Mouse (Mus musculus) liver, embryonic 14.5 days (tissue): ENCODE data around the gene Zbtb7a. TPM values are rescaled to one million over a fixed set of nuclear protein-coding genes. Genes with fewer than 3 reads are reported as not detected.

Experiments used
- ATAC-seq: fragments of 200-750 bp; cut with Nextera tagmentation; 2 replicates; pipeline ENCODE4 v1.8.0; 2017; ENCODE audit warnings: moderate number of reproducible peaks, mild to moderate bottlenecking, moderate library complexity; ENCODE audit not compliant: insufficient read depth
- DNase-seq, 3 experiments: peaks; one replicate each; pipeline ENCODE4 v3.0.0-alpha.2; 2012 to 2013; ENCODE audit warnings: low read depth in 3 of 3, low spot score in 3 of 3
- H3K27ac ChIP-seq: fragments of 300-500 bp; sonication (generic); 2 replicates; pipeline ENCODE4 v1.5.1; 2014; ENCODE audit warnings: moderate library complexity, mild to moderate bottlenecking, control low read depth, inconsistent platforms
- H3K27me3 ChIP-seq: fragments of 300-500 bp; sonication (generic); 2 replicates; pipeline ENCODE4 v1.6.1; 2014; ENCODE audit warnings: mild to moderate bottlenecking, low read length, moderate library complexity; ENCODE audit not compliant: control insufficient read depth, insufficient read depth
- H3K36me3 ChIP-seq: fragments of 300-500 bp; sonication (generic); replicated peaks from 2 replicates; pipeline ENCODE4 v1.6.1; 2014; ENCODE audit warnings: low read depth; ENCODE audit not compliant: control insufficient read depth, insufficient read depth
- H3K4me1 ChIP-seq, 2 experiments: fragments of 200-500 bp in 1 of 2; fragments of 300-500 bp in 1 of 2; sonication (generic) in 1 of 2; replicated peaks; 2 replicates each; pipeline ENCODE4 v1.6.1; 2012 to 2014; ENCODE audit warnings: antibody characterized with exemption in 1 of 2, inconsistent platforms in 1 of 2, low read length in 1 of 2; ENCODE audit not compliant: control insufficient read depth in 2 of 2, insufficient read depth in 2 of 2
- H3K4me2 ChIP-seq: fragments of 300-500 bp; sonication (generic); 2 replicates; pipeline ENCODE4 v1.6.1; 2014; ENCODE audit warnings: low read depth, mild to moderate bottlenecking, control low read depth, moderate library complexity
- H3K4me3 ChIP-seq, 2 experiments: fragments of 200-500 bp in 1 of 2; fragments of 300-500 bp in 1 of 2; sonication (generic) in 1 of 2; 2 replicates each; pipeline ENCODE4 v1.5.1; 2012 to 2014; ENCODE audit warnings: low read depth in 2 of 2, low read length in 2 of 2, mild to moderate bottlenecking in 2 of 2, control low read depth in 1 of 2, inconsistent platforms in 1 of 2, moderate library complexity in 1 of 2; ENCODE audit not compliant: insufficient read depth in 1 of 2
- H3K9ac ChIP-seq: fragments of 300-500 bp; sonication (generic); replicated peaks from 2 replicates; pipeline ENCODE4 v1.6.1; 2014; ENCODE audit warnings: mild to moderate bottlenecking, control low read depth, moderate library complexity
- H3K9me3 ChIP-seq: fragments of 300-500 bp; sonication (generic); 2 replicates; pipeline ENCODE4 v1.6.1; 2016; ENCODE audit warnings: low read length, mixed read lengths; ENCODE audit not compliant: control insufficient read depth
- CTCF ChIP-seq: IDR thresholded peaks from 2 replicates; pipeline ENCODE4 v1.5.1; 2016; ENCODE audit warnings: antibody characterized with exemption, low read depth, control low read depth
- EP300 ChIP-seq: IDR thresholded peaks from 2 replicates; pipeline ENCODE4 v1.6.1; 2016; ENCODE audit warnings: antibody characterized with exemption, low read depth
- WGBS: fragments of 180-500 bp; shearing (Covaris S2); extraction: QIAGEN DNeasy Blood & Tissue Kit; methylation state at CpG from one replicate; pipeline ENCODE4 v1.1.7; 2014; ENCODE audit not compliant: insufficient replicate concordance; 5-methylcytosine and 5-hydroxymethylcytosine counted together
- polyA plus RNA-seq, 2 experiments: library from polyadenylated mRNA; depleted of rRNA in 1 of 2; stranded (reverse) in 1 of 2; unstranded in 1 of 2; fragments of >200 nt; fragmentation: Nextera tagmentation in 1 of 2; extraction: Ambion mirVana in 1 of 2; gene quantifications; 2 replicates each; pipeline versions ENCODE4 v1.2.1 to v1.2.3; 2012 to 2014

Zbtb7a gene
- polyA plus RNA-seq (2012; rRNA removed) (15.2 and 16.3 TPM in 2 replicates), polyA plus RNA-seq (2014; fragmentation: Nextera tagmentation; extraction: Ambion mirVana) (25.1 and 30.8 TPM in 2 replicates)

GRCm38 (mm10) chr10:81134966-81135681 lies at the start of gene Zbtb7a:
Gene Zbtb7a, plus strand, starts transcription at chr10:81135220.
- no peaks in the 10 kb centered on the region for H3K36me3 ChIP-seq
- TF ChIP-seq CTCF (no peak), EP300 (peak; percentile 31; the same call in 1 of the 2 replicates)
- peak; percentile 5; the same call in 1 of the 2 replicates for ATAC-seq
- H3K4me3 ChIP-seq: peak within 1 kb of the TSS; percentile 80
- peak within 1 kb of the TSS; percentile 80 for H3K27ac ChIP-seq
- WGBS: 1% methylated on average over 40 of the region's 41 CpGs
- peak in 2 of 3 experiments; percentile 53 to 54 for DNase-seq
- H3K9ac ChIP-seq: peak within 1 kb of the TSS; percentile 99
- H3K27me3 ChIP-seq: no peaks in the 10 kb centered on the region
- peak within 1 kb of the TSS; percentile 93 for H3K4me2 ChIP-seq
- H3K9me3 ChIP-seq: no peaks in the 10 kb centered on the region
- peaks cover 23 to 28% of the 10 kb centered on the region in 2 experiments for H3K4me1 ChIP-seq

GRCm38 (mm10) chr10:81087021-81087420 lies 48.0 kb upstream of the Zbtb7a start:
- H3K4me2 ChIP-seq: no peak overlapping the region
- no peak for ATAC-seq
- WGBS: 48% methylated on average over 2 of the region's 2 CpGs
- H3K4me3 ChIP-seq: no peak overlapping the region
- no peak for TF ChIP-seq EP300
- TF ChIP-seq CTCF: peak; percentile 76
- H3K27ac ChIP-seq: no peak overlapping the region
- no peaks in the 10 kb centered on the region for H3K36me3 ChIP-seq
- H3K9me3 ChIP-seq: no peaks in the 10 kb centered on the region
- H3K9ac ChIP-seq: no peak overlapping the region
- H3K27me3 ChIP-seq: no peaks in the 10 kb centered on the region
- peak in 1 of 3 experiments; percentile 42 for DNase-seq
- peaks cover 0 to 3% of the 10 kb centered on the region in 2 experiments; a peak in 1 of 4 replicates for H3K4me1 ChIP-seq

- WGBS: 58% methylated on average over 2 of the region's 2 CpGs
- Histone ChIP-seq H3K4me3 (no peak overlapping the region), H3K36me3 (no peaks in the 10 kb centered on the region), H3K9ac (no peak overlapping the region), H3K4me2 (no peak overlapping the region), H3K27me3 (no peaks in the 10 kb centered on the region), H3K27ac (no peak overlapping the region), H3K4me1 (peaks cover 0 to 19% of the 10 kb centered on the region in 2 experiments; a peak in 3 of 4 replicates), H3K9me3 (no peaks in the 10 kb centered on the region)
- no peak for TF ChIP-seq CTCF
- no peak for TF ChIP-seq EP300
- ATAC-seq (no peak), DNase-seq (no peak)
These were observed 45.8 kb upstream of the Zbtb7a start for GRCm38 (mm10) chr10:81089216-81089615.

- Histone ChIP-seq H3K27me3 (no peaks in the 10 kb centered on the region), H3K36me3 (no peaks in the 10 kb centered on the region), H3K4me2 (peak overlapping the region; percentile 9), H3K27ac (no peak overlapping the region), H3K4me1 (peaks cover 14 to 32% of the 10 kb centered on the region in 2 experiments), H3K4me3 (no peak overlapping the region), H3K9ac (no peak overlapping the region), H3K9me3 (no peaks in the 10 kb centered on the region)
- WGBS: 52% methylated on average over 7 of the region's 7 CpGs
- DNase-seq (no peak), ATAC-seq (no peak)
- TF ChIP-seq EP300: no peak
- 0 out of 2 replicates have a peak, but pooled peaks have one; percentile 16 for TF ChIP-seq CTCF
These were observed 44.4 kb upstream of the Zbtb7a start for GRCm38 (mm10) chr10:81090621-81091020.

GRCm38 (mm10) chr10:81092465-81093250 lies 42.4 kb upstream of the Zbtb7a start:
- Histone ChIP-seq H3K9me3 (peaks cover 3% of the 10 kb centered on the region), H3K27me3 (no peaks in the 10 kb centered on the region), H3K4me3 (peak overlapping the region; percentile 16 to 27; a peak in 3 of 4 replicates), H3K27ac (peak overlapping the region; percentile 41), H3K4me1 (peaks cover 19 to 40% of the 10 kb centered on the region in 2 experiments), H3K36me3 (no peaks in the 10 kb centered on the region), H3K4me2 (no peak overlapping the region), H3K9ac (no peak overlapping the region)
- TF ChIP-seq CTCF (no peak), EP300 (no peak)
- peak; percentile 50 to 59 (median 54) for DNase-seq
- ATAC-seq: peak; percentile 53
- 45% methylated on average over 22 of the region's 22 CpGs for WGBS
